Mouse (Mus musculus): Measurements from ENCODE around the gene Nfasc. TPM values are rescaled to one million over a fixed set of nuclear protein-coding genes. Genes with fewer than 3 reads are reported as not detected.

Gene Nfasc
- total and polyA plus RNA-seq, 3 experiments = 0.04 TPM; not detected in 2

DNA sequence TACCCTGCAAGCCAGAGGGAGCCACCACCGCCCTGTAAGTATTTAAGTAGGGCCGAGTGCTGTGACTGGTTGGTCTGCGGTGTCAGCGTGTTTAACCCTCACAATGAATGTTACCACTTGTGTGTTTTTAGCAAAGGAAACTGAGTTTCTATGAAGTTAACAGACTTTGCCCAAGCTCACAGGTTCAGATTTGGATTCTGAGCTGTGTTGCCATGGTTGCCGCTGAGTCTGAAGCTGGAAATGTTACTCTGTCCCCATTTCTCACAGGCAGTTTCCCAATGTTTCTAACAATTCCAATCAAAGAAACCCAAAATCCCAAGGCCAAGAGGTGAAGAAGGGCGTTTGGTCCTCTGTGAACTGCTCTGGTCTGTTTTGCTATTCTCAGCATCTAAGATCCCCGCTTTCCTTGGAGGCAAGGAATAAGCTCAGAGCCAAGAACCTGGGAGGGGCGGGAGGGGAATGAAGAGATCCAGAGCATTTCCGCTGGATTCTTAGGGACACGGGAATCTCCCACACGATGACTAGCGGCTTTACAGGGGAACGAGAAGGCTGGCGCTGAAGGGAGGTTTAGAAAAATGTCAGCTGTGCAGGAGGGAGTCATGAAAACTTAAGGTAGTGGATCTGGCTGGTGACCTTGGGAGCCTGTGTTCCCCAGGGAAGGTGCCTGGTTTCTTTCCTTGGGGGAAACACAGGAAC, 117.8 kb downstream of the Nfasc start:
- no peaks in the 10 kb centered on the region for H3K4me1 ChIP-seq (ENCODE audit: control insufficient read depth in 1 of 2, insufficient read depth in 2 of 2)
- dilution Hi-C loops (cut with MboI; ENCODE audit: extremely low pct_ligation_motif_present, extremely low pct_unique_long_range_greater_than_20kb, low sequenced_read_pairs) = no loop called here
- in situ Hi-C loops (cut with MboI; ENCODE audit: low pct_ligation_motif_present, low pct_unique_long_range_greater_than_20kb, low sequenced_read_pairs) = no loop called here
- no peak overlapping the region for H3K4me2 ChIP-seq (ENCODE audit: insufficient read depth, low read depth, poor library complexity, severe bottlenecking)
- H3K27me3 ChIP-seq (replicated peaks) = peaks cover 94% of the 10 kb centered on the region
- no peak overlapping the region for H3K9ac ChIP-seq (ENCODE audit: insufficient read depth, low read depth)
- no peak overlapping the region for H3K27ac ChIP-seq (ENCODE audit: insufficient read depth, low read depth)
- H3K4me3 ChIP-seq (replicated peaks in 1 of 3; ENCODE audit: low read depth in 2 of 3, low read length in 2 of 3, poor library complexity in 1 of 3) = no peak overlapping the region
- H3K79me2 ChIP-seq (replicated peaks; ENCODE audit: control insufficient read depth, extremely low read depth, insufficient read depth, poor library complexity, severe bottlenecking) = no peaks in the 10 kb centered on the region
- no peaks in the 10 kb centered on the region for H3K36me3 ChIP-seq (replicated peaks in 1 of 2; ENCODE audit: control insufficient read depth in 1 of 2, insufficient read depth in 1 of 2, low read length in 1 of 2)
- H3K9me3 ChIP-seq (replicated peaks; ENCODE audit: low read length) = no peaks in the 10 kb centered on the region
- TF ChIP-seq MAZ (IDR thresholded peaks at IDR 0.05; ENCODE audit: low read depth, low read length) = no peak
- TF ChIP-seq MAFK (IDR thresholded peaks at IDR 0.05; ENCODE audit: insufficient replicate concordance, low read length) = no peak
- TF ChIP-seq MYC (IDR thresholded peaks at IDR 0.05; ENCODE audit: low read depth, low read length) = no peak
- no peak for TF ChIP-seq HCFC1 (IDR thresholded peaks at IDR 0.05; ENCODE audit: low read depth, low read length)
- TF ChIP-seq USF2 (conservative IDR thresholded peaks at IDR 0.05; ENCODE audit: low read depth, low read length) = no peak
- no peak for TF ChIP-seq UBTF (IDR thresholded peaks at IDR 0.05; ENCODE audit: low read depth, low read length)
- TF ChIP-seq CHD1 (IDR thresholded peaks at IDR 0.05; ENCODE audit: low read depth, low read length) = no peak
- TF ChIP-seq ETS1 (conservative IDR thresholded peaks at IDR 0.05; ENCODE audit: low read depth, low read length) = no peak
- no peak for TF ChIP-seq POLR2AphosphoS2 (IDR thresholded peaks at IDR 0.05; ENCODE audit: low read depth, low read length)
- TF ChIP-seq ZC3H11A (IDR thresholded peaks at IDR 0.05; ENCODE audit: low read depth, low read length) = no peak
- no peak for TF ChIP-seq KAT2A (IDR thresholded peaks at IDR 0.05; ENCODE audit: insufficient replicate concordance, low read length)
- TF ChIP-seq NELFE (IDR thresholded peaks at IDR 0.05; ENCODE audit: low read depth, low read length) = no peak
- no peak for DNase-seq (ENCODE audit: extremely low read depth)

DNA sequence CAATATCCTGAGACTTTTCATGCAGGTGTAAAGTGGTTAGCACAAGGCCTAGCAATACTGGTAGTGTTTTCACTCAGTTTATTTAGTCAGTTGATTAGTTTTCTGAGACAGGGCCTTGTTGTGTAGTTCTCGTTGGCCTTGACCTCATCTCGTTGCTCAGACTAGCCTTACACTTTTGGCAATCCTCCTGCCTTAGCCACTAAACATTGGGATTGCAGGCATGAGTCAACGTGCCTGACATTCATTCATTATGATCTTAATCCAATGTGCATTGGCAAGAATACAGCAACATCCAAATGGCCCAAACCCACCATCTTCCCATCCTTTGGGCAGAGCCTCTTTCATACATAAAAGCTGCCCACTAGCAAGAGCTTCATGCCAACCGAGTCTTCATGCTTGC, 129.5 kb downstream of the Nfasc start:
- Histone ChIP-seq H3K27me3 (replicated peaks) (peaks cover 91% of the 10 kb centered on the region), H3K4me1 (ENCODE audit: control insufficient read depth in 1 of 2, insufficient read depth in 2 of 2) (no peaks in the 10 kb centered on the region), H3K4me2 (ENCODE audit: insufficient read depth, low read depth, poor library complexity, severe bottlenecking) (no peak overlapping the region), H3K4me3 (replicated peaks in 1 of 3; ENCODE audit: low read depth in 2 of 3, low read length in 2 of 3, poor library complexity in 1 of 3) (no peak overlapping the region), H3K79me2 (replicated peaks; ENCODE audit: control insufficient read depth, extremely low read depth, insufficient read depth, poor library complexity, severe bottlenecking) (no peaks in the 10 kb centered on the region), H3K36me3 (replicated peaks in 1 of 2; ENCODE audit: control insufficient read depth in 1 of 2, insufficient read depth in 1 of 2, low read length in 1 of 2) (no peaks in the 10 kb centered on the region), H3K9ac (ENCODE audit: insufficient read depth, low read depth) (no peak overlapping the region), H3K27ac (ENCODE audit: insufficient read depth, low read depth) (no peak overlapping the region), H3K9me3 (replicated peaks; ENCODE audit: low read length) (no peaks in the 10 kb centered on the region)
- in situ Hi-C loops (cut with MboI; ENCODE audit: low pct_ligation_motif_present, low pct_unique_long_range_greater_than_20kb, low sequenced_read_pairs) (no loop called here), dilution Hi-C loops (cut with MboI; ENCODE audit: extremely low pct_ligation_motif_present, extremely low pct_unique_long_range_greater_than_20kb, low sequenced_read_pairs) (no loop called here)
- DNase-seq (ENCODE audit: extremely low read depth) = no peak
- TF ChIP-seq RCOR1 (conservative IDR thresholded peaks at IDR 0.05; ENCODE audit: low read depth, low read length) (no peak), JUN (IDR thresholded peaks at IDR 0.05; ENCODE audit: insufficient read depth, low read depth, low read length) (no peak), JUND (conservative IDR thresholded peaks at IDR 0.05; ENCODE audit: low read depth, low read length) (no peak)
